Comparison of ENCODE assay signal across 14 mouse cellular contexts in the genomic region with DNA sequence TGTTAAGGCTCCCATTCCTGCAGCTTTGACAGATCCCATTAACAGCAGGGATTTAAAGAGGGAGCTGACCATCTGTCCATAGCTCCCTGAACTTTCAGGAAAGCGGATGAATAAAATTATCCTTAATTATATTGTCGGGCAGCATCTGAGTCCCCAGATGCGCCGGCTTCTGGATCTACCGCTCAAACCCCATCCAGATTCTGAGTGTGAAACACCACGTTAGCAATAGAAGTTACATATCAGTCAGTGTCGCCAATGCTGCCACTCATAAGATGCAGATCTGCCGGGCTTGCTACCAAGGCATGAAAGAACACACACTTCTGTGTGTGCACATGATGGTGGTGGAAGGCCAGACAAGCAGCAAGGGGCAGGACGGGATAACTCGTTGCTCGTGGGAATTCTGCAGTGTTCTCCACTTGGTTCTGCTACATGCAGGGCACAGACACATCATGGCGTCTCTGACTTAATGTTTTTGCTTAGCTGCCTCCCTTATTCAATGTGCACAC. TPM values are rescaled to one million over a fixed set of nuclear protein-coding genes. Genes with fewer than 3 reads are reported as not detected.
A peak's percentile ranks its signal among the peaks of the same experiment; 100 is the strongest.
DNase-seq lines count a peak whose midpoint lies in the region; ATAC-seq and TF ChIP-seq lines count a peak whose summit lies in the region.
"Had no signal": no experiment of that assay in that cellular context is flagged by ENCODE, and none has a peak within 500 bp of the region (broad histone marks: within the 10 kb centered on the region; RNA-seq: fewer than 3 reads in every experiment).

No protein-coding gene starts in this region.

- H3K27me3 ChIP-seq in lung, embryonic 14.5 days (ENCODE audit: insufficient read depth, low read length) = no peaks in the 10 kb centered on the region
- H3K27me3 ChIP-seq in hindbrain, embryonic 10.5 days (ENCODE audit: insufficient read depth, poor library complexity, severe bottlenecking) = peaks cover 2% of the 10 kb centered on the region; the same call in 1 of the 2 replicates
- no peaks in the 10 kb centered on the region for H3K27me3 ChIP-seq in midbrain, postnatal 0 days (ENCODE audit: insufficient read depth, low read length)

- peak overlapping the region; percentile 26 for H3K27ac ChIP-seq in lung, embryonic 14.5 days (ENCODE audit: low read depth)
- H3K27ac ChIP-seq in hindbrain, embryonic 10.5 days = peak overlapping the region; percentile 29; the same call in 1 of the 2 replicates
- H3K27ac ChIP-seq in midbrain, postnatal 0 days (ENCODE audit: low read depth, low read length) = no peak overlapping the region
- H3K27ac ChIP-seq: embryonic facial prominence, embryonic 10.5 days had no signal

- H3K9ac ChIP-seq in lung, embryonic 14.5 days = no peak overlapping the region
- H3K9ac ChIP-seq in midbrain, postnatal 0 days (replicated peaks; ENCODE audit: low read length, poor library complexity, severe bottlenecking) = no peak overlapping the region

- 48% methylated on average over 12 of the region's 12 CpGs for WGBS in lung, embryonic 14.5 days
- WGBS in hindbrain, embryonic 10.5 days = 78% methylated on average over 12 of the region's 12 CpGs
- WGBS in midbrain, postnatal 0 days = 42% methylated on average over 12 of the region's 12 CpGs

- no peak for ATAC-seq in lung, embryonic 14.5 days (ENCODE audit: insufficient read depth)
- ATAC-seq in midbrain, postnatal 0 days (ENCODE audit: low FRiP score) = no peak

- H3K36me3 ChIP-seq in lung, embryonic 14.5 days (ENCODE audit: insufficient read depth) = no peaks in the 10 kb centered on the region
- H3K36me3 ChIP-seq in hindbrain, embryonic 10.5 days = no peaks in the 10 kb centered on the region
- no peaks in the 10 kb centered on the region for H3K36me3 ChIP-seq in midbrain, postnatal 0 days (ENCODE audit: insufficient read depth, low read length)
- H3K36me3 ChIP-seq: embryonic facial prominence, embryonic 10.5 days had no signal

- no peak for TF ChIP-seq CTCF in lung, embryonic 14.5 days (IDR thresholded peaks at IDR 0.05; ENCODE audit: low read depth)
- TF ChIP-seq CTCF in midbrain, postnatal 0 days (IDR thresholded peaks at IDR 0.05) = no peak

- H3K4me3 ChIP-seq in lung, embryonic 14.5 days (ENCODE audit: low read depth, low read length) = no peak overlapping the region
- no peak overlapping the region for H3K4me3 ChIP-seq in hindbrain, embryonic 10.5 days
- no peak overlapping the region for H3K4me3 ChIP-seq in midbrain, postnatal 0 days (ENCODE audit: low read depth, low read length)
- H3K4me3 ChIP-seq: embryonic facial prominence, embryonic 10.5 days had no signal

- no peak overlapping the region for H3K4me2 ChIP-seq in lung, embryonic 14.5 days
- H3K4me2 ChIP-seq in midbrain, postnatal 0 days (ENCODE audit: low read depth, low read length, poor library complexity, severe bottlenecking) = no peak overlapping the region

- peak; percentile 40 for DNase-seq in lung, embryonic 14.5 days
- no peak for DNase-seq in lung, adult 18-20 months
- peak; percentile 70 for DNase-seq in cerebellum, adult 9-10 months
- no peak for DNase-seq in hindbrain, embryonic 10.5 days (ENCODE audit: low spot score)
- peak; percentile 42 for DNase-seq in midbrain, postnatal 0 days (ENCODE audit: low spot score)
- no peak for DNase-seq in testis, postnatal 14 days (ENCODE audit: low spot score)
- no peak for DNase-seq in adrenal gland, postnatal 4 days (ENCODE audit: low spot score in 2 of 2)
- DNase-seq in layer of hippocampus, adult 8-10 months (ENCODE audit: low spot score in 2 of 2) = no peak
- DNase-seq: kidney, postnatal 36 days had no signal

- peaks cover 50% of the 10 kb centered on the region for H3K4me1 ChIP-seq in lung, embryonic 14.5 days (ENCODE audit: insufficient read depth)
- peaks cover 36% of the 10 kb centered on the region for H3K4me1 ChIP-seq in hindbrain, embryonic 10.5 days (replicated peaks)
- peaks cover 2% of the 10 kb centered on the region; the same call in 1 of the 2 replicates for H3K4me1 ChIP-seq in midbrain, postnatal 0 days (ENCODE audit: insufficient read depth, low read length)

- no peaks in the 10 kb centered on the region for H3K9me3 ChIP-seq in lung, embryonic 14.5 days (ENCODE audit: low read depth, low read length)
- no peaks in the 10 kb centered on the region for H3K9me3 ChIP-seq in hindbrain, embryonic 10.5 days
- H3K9me3 ChIP-seq in midbrain, postnatal 0 days (ENCODE audit: low read length) = no peaks in the 10 kb centered on the region
- H3K9me3 ChIP-seq: embryonic facial prominence, embryonic 10.5 days had no signal

RNA-seq across cellular contexts. Expression of a gene that starts 6.2 kb away (rescaled TPM):
- 0.16 and 0.32 TPM in 2 replicates for polyA plus RNA-seq in lung, embryonic 14.5 days (2014; fragmentation: Nextera tagmentation; extraction: Ambion mirVana)
- polyA plus RNA-seq in hindbrain, embryonic 10.5 days (2016; fragmentation: Nextera tagmentation; extraction: Ambion mirVana) = 0.24 TPM in 1 of 2 replicates, not detected in the other
- total RNA-seq in midbrain, postnatal 0 days (2014; rRNA removed) = not detected in 2 replicates
- 0.10 TPM in 1 of 2 replicates, not detected in the other for polyA plus RNA-seq in midbrain, postnatal 0 days (2015; fragmentation: Nextera tagmentation; extraction: Ambion mirVana)
- under 1 TPM; 0.25 to 0.34 TPM for total RNA-seq in adrenal gland, postnatal 4 days (2021)
- total RNA-seq in layer of hippocampus, adult 8-10 months (2022) = not detected
- total RNA-seq: liver, adult 2 months had no signal
- polyA plus RNA-seq: gonadal fat pad, adult 2 months; heart, embryonic 16.5 days; intestine, embryonic 14.5 days; liver, adult 2 months had no signal

Comparison
In these comparisons a context has a peak if more than half of its experiments do, and no peak if none do; other contexts are left out.
1. DNase-seq: peak in lung, embryonic 14.5 days (single experiment), cerebellum, adult 9-10 months (single experiment) and midbrain, postnatal 0 days (single experiment); none in lung, adult 18-20 months (0 of 2), hindbrain, embryonic 10.5 days (single experiment), testis, postnatal 14 days (single experiment), adrenal gland, postnatal 4 days (0 of 2) and layer of hippocampus, adult 8-10 months (0 of 2).